Mouse (Mus musculus) spleen, postnatal 14 days (tissue): ENCODE data around the gene Dnaaf3.
"Not testable (repeated sequence)": the region's sequence is repeated elsewhere in the genome, so short reads cannot be mapped to it uniquely, and the experiment has no call there.

Experiments used
- DNase-seq, 2 experiments: peaks; one replicate each; pipeline ENCODE4 v3.0.0; 2021 to 2022; ENCODE audit warnings: low spot score in 2 of 2

Gene Dnaaf3

GRCm38 (mm10) chr7:4532005-4532729 lies at the start of gene Dnaaf3:
TSS of gene Dnaaf3 (minus strand) at chr7:4532453.
- no peak for DNase-seq

GRCm38 (mm10) chr7:4581481-4581880 lies 49.2 kb upstream of the Dnaaf3 start:
- not testable (repeated sequence) for DNase-seq

- DNase-seq: not testable (repeated sequence)
Measured at GRCm38 (mm10) chr7:4572361-4572760, 40.1 kb upstream of the Dnaaf3 start.

GRCm38 (mm10) chr7:4562660-4563059 lies 30.4 kb upstream of the Dnaaf3 start:
- DNase-seq: no peak

- DNase-seq: no peak
Measured at GRCm38 (mm10) chr7:4557167-4557560, 24.9 kb upstream of the Dnaaf3 start.

- peak; percentile 42 to 64 for DNase-seq
Measured at GRCm38 (mm10) chr7:4556256-4557166, 24.3 kb upstream of the Dnaaf3 start.

- DNase-seq: no peak
Measured at GRCm38 (mm10) chr7:4547221-4547641, 15.0 kb upstream of the Dnaaf3 start, which contains the start of gene Syt5. TSS of gene Syt5 (minus strand) at chr7:4547541.

GRCm38 (mm10) chr7:4546591-4547131 lies 14.4 kb upstream of the Dnaaf3 start:
- DNase-seq: no peak

GRCm38 (mm10) chr7:4546050-4546449 lies 13.8 kb upstream of the Dnaaf3 start:
- DNase-seq: no peak

- no peak for DNase-seq
Measured at GRCm38 (mm10) chr7:4542013-4542412, 9.8 kb upstream of the Dnaaf3 start.

- DNase-seq: no peak
Measured at GRCm38 (mm10) chr7:4541344-4541743, 9.1 kb upstream of the Dnaaf3 start.

- no peak for DNase-seq
Measured at GRCm38 (mm10) chr7:4539019-4539418, 6.8 kb upstream of the Dnaaf3 start.

- DNase-seq: no peak
Measured at GRCm38 (mm10) chr7:4537181-4537580, 4.9 kb upstream of the Dnaaf3 start.

GRCm38 (mm10) chr7:4536369-4536768 lies 4.1 kb upstream of the Dnaaf3 start:
- no peak for DNase-seq

- not testable (repeated sequence) for DNase-seq
Measured at GRCm38 (mm10) chr7:4530166-4530565, 2.1 kb downstream of the Dnaaf3 start.

- DNase-seq: no peak
Measured at GRCm38 (mm10) chr7:4527302-4527689, 5.0 kb downstream of the Dnaaf3 start.

- DNase-seq: peak; percentile 35 to 54
Measured at GRCm38 (mm10) chr7:4526341-4527301, 5.6 kb downstream of the Dnaaf3 start.

GRCm38 (mm10) chr7:4524212-4524922 lies 7.9 kb downstream of the Dnaaf3 start, which contains the start of gene Tnni3:
TSS of gene Tnni3 (minus strand) at chr7:4524229.
- peak in 1 of 2 experiments; percentile 33 for DNase-seq

- DNase-seq: no peak
Measured at GRCm38 (mm10) chr7:4523205-4524130, 8.8 kb downstream of the Dnaaf3 start.
